Mouse (Mus musculus) heart, embryonic 13.5 days (tissue): ENCODE measurements around the gene Pter. TPM values are rescaled to one million over a fixed set of nuclear protein-coding genes. Genes with fewer than 3 reads are reported as not detected.

Experiments used
- ATAC-seq: fragments of 200-750 bp; cut with Nextera tagmentation; 2 replicates; pipeline ENCODE4 v1.8.0; 2017; ENCODE audit warnings: moderate TSS enrichment; ENCODE audit not compliant: insufficient number of reproducible peaks, low FRiP score, low TSS enrichment; ENCODE audit errors: extremely low read depth
- H3K27ac ChIP-seq: fragments of 300-500 bp; sonication (generic); replicated peaks from 2 replicates; pipeline ENCODE4 v1.5.1; 2015; ENCODE audit warnings: moderate library complexity, mild to moderate bottlenecking, inconsistent platforms
- H3K27me3 ChIP-seq: fragments of 300-500 bp; sonication (generic); replicated peaks from 2 replicates; pipeline ENCODE4 v1.6.1; 2015; ENCODE audit warnings: mild to moderate bottlenecking, inconsistent platforms
- H3K36me3 ChIP-seq: fragments of 300-500 bp; sonication (generic); 2 replicates; pipeline ENCODE4 v1.6.1; 2015; ENCODE audit warnings: mild to moderate bottlenecking, inconsistent platforms
- H3K4me1 ChIP-seq: fragments of 300-500 bp; sonication (generic); 2 replicates; pipeline ENCODE4 v1.6.1; 2015; ENCODE audit warnings: inconsistent platforms
- H3K4me2 ChIP-seq: fragments of 300-500 bp; sonication (generic); 2 replicates; pipeline ENCODE4 v1.6.1; 2015; ENCODE audit warnings: inconsistent platforms, mild to moderate bottlenecking, moderate library complexity
- H3K4me3 ChIP-seq: fragments of 300-500 bp; sonication (generic); 2 replicates; pipeline ENCODE4 v1.5.1; 2015; ENCODE audit warnings: moderate library complexity, mild to moderate bottlenecking, inconsistent platforms
- H3K9ac ChIP-seq: fragments of 300-500 bp; sonication (generic); 2 replicates; pipeline ENCODE4 v1.6.1; 2015; ENCODE audit warnings: inconsistent platforms, mild to moderate bottlenecking, moderate library complexity
- H3K9me3 ChIP-seq: fragments of 300-500 bp; sonication (generic); 2 replicates; pipeline ENCODE4 v1.6.1; 2016; ENCODE audit warnings: inconsistent platforms
- WGBS: fragments of 180-500 bp; shearing (Covaris S2); methylation state at CpG from one replicate; pipeline ENCODE4 v1.1.7; 2015; ENCODE audit warnings: mixed read lengths; 5-methylcytosine and 5-hydroxymethylcytosine counted together
- polyA plus RNA-seq: library from polyadenylated mRNA; unstranded; fragments of >200 nt; fragmentation: Nextera tagmentation; extraction: Ambion mirVana; gene quantifications from 2 replicates; pipeline ENCODE4 v1.2.1, GENCODE M21; 2015

Gene Pter
- polyA plus RNA-seq, 1 experiment from 2014 or later, result 25.0 TPM

GRCm38 (mm10) chr2:13009261-13009972, 85.6 kb downstream of the Pter start:
- Histone ChIP-seq H3K9ac (peak overlapping the region; percentile 80), H3K4me1 (peaks cover 27% of the 10 kb centered on the region), H3K27ac (peak overlapping the region; percentile 48), H3K27me3 (peaks cover 40% of the 10 kb centered on the region), H3K4me3 (peak overlapping the region; percentile 67), H3K9me3 (no peaks in the 10 kb centered on the region), H3K4me2 (peak overlapping the region; percentile 99), H3K36me3 (no peaks in the 10 kb centered on the region)
- 13% methylated on average over 18 of the region's 18 CpGs for WGBS
- no peak for ATAC-seq

GRCm38 (mm10) chr2:13010030-13010459, 86.2 kb downstream of the Pter start:
- Histone ChIP-seq H3K9ac (peak overlapping the region; percentile 80), H3K9me3 (no peaks in the 10 kb centered on the region), H3K4me3 (peak overlapping the region; percentile 67), H3K27me3 (peaks cover 40% of the 10 kb centered on the region), H3K36me3 (no peaks in the 10 kb centered on the region), H3K4me1 (peaks cover 27% of the 10 kb centered on the region), H3K4me2 (peak overlapping the region; percentile 99), H3K27ac (no peak overlapping the region; the same call in 1 of the 2 replicates)
- 3% methylated on average over 31 of the region's 31 CpGs for WGBS
- no peak for ATAC-seq

DNA sequence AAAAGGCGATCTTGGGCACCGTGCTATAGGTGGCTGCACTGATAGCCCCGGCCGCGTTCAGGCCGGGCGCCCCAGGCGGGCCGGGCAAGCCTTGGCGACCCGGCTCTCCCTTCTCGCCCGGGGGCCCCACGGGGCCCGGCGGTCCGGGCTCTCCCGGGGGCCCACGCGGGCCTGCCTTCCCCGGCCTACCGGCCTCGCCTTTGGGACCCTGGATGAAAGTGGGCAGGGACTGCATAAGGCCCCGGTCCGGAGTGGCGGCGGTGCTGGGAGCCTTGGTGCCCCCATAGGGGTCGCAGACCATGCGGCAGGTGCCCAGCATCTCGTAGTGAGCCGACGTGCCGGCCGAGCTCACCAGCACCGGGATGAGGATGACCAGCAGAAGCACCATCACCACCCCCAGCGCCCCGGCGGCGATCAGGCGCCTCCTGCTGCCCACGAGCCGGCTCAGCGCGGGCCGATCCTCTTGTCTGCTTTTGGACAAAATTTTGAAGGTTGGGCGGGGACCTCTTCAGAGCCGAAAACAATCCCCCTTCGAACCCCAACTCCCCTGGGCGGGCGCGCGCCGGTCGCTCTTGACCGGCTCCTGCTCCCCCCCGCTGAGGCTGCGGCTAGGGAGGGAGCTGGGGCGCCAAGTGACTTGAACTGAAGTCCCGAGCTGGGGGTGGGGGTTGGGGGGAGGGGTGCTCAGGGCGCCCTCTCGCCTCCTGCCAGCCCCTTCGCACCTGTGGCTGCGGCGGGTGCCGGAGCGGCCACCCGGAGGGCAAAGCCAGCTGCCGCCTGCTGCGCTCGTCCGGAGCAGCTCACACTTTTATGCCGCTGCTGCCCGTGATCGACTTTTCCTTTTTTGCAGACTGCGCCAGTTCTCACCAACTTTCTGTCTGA, 86.9 kb downstream of the Pter start:
- H3K4me3 ChIP-seq, result peak overlapping the region; percentile 67
- no peaks in the 10 kb centered on the region for H3K36me3 ChIP-seq
- H3K4me2 ChIP-seq, result peak overlapping the region; percentile 99
- ATAC-seq, result peak; percentile 42; the same call in 1 of the 2 replicates
- H3K9ac ChIP-seq, result peak overlapping the region; percentile 80
- no peak overlapping the region for H3K27ac ChIP-seq
- peaks cover 40% of the 10 kb centered on the region for H3K27me3 ChIP-seq
- H3K4me1 ChIP-seq, result peaks cover 27% of the 10 kb centered on the region
- under 1% methylated on average over 73 of the region's 75 CpGs for WGBS
- H3K9me3 ChIP-seq, result no peaks in the 10 kb centered on the region

GRCm38 (mm10) chr2:13011472-13011871, 87.6 kb downstream of the Pter start, which contains the start of gene C1ql3:
Gene C1ql3 (minus strand): TSS chr2:13011806.
- peak within 1 kb of the TSS; percentile 99 for H3K4me2 ChIP-seq
- 1% methylated on average over 19 of the region's 19 CpGs for WGBS
- peak within 1 kb of the TSS; percentile 67 for H3K4me3 ChIP-seq
- H3K9ac ChIP-seq, result peak within 1 kb of the TSS; percentile 80
- H3K27me3 ChIP-seq, result peaks cover 40% of the 10 kb centered on the region
- H3K4me1 ChIP-seq, result peaks cover 27% of the 10 kb centered on the region
- ATAC-seq, result no peak
- H3K9me3 ChIP-seq, result no peaks in the 10 kb centered on the region
- H3K27ac ChIP-seq, result no peak within 1 kb of the TSS
- H3K36me3 ChIP-seq, result no peaks in the 10 kb centered on the region

GRCm38 (mm10) chr2:13011973-13012372, 88.1 kb downstream of the Pter start:
- WGBS, result 48% methylated on average over 3 of the region's 3 CpGs
- Histone ChIP-seq H3K9ac (no peak overlapping the region), H3K27me3 (peaks cover 40% of the 10 kb centered on the region), H3K4me2 (peak overlapping the region; percentile 99), H3K4me3 (peak overlapping the region; percentile 67), H3K9me3 (no peaks in the 10 kb centered on the region), H3K27ac (no peak overlapping the region), H3K4me1 (peaks cover 27% of the 10 kb centered on the region), H3K36me3 (no peaks in the 10 kb centered on the region)
- ATAC-seq, result no peak

GRCm38 (mm10) chr2:13018382-13018781, 94.5 kb downstream of the Pter start:
- no peak for ATAC-seq
- Histone ChIP-seq H3K9me3 (no peaks in the 10 kb centered on the region), H3K27me3 (peaks cover 6% of the 10 kb centered on the region), H3K27ac (no peak overlapping the region), H3K4me1 (no peaks in the 10 kb centered on the region), H3K4me2 (no peak overlapping the region), H3K9ac (no peak overlapping the region), H3K4me3 (no peak overlapping the region), H3K36me3 (no peaks in the 10 kb centered on the region)
- 46% methylated on average over 5 of the region's 5 CpGs for WGBS

- Histone ChIP-seq H3K36me3 (no peaks in the 10 kb centered on the region), H3K27me3 (peaks cover 1% of the 10 kb centered on the region), H3K4me2 (no peak overlapping the region), H3K9me3 (no peaks in the 10 kb centered on the region), H3K4me3 (no peak overlapping the region), H3K27ac (no peak overlapping the region), H3K4me1 (no peaks in the 10 kb centered on the region), H3K9ac (no peak overlapping the region)
- 63% methylated on average over 1 of the region's 1 CpGs for WGBS
- ATAC-seq, result no peak
These were observed 95.0 kb downstream of the Pter start for GRCm38 (mm10) chr2:13018861-13019260.

DNA sequence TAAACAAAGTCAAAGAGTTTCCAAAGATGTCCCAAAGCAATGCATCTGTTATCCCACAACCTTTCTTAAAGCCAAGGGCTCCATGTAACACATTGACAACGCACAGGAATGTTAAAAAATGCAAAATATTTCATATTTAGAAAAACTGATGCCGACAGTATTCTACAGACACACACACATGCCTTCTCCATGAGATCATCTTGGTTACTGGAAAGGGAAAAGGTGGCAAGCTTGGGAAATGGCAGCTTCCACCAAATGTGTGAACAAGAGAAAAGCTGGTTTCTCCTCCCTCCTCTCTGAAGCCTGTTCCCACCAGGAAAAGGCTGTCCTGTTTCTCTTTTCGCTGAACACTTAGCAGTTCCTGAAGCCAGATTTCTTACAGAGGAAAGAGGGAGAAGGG, 114.9 kb downstream of the Pter start:
- Histone ChIP-seq H3K9ac (no peak overlapping the region), H3K4me2 (no peak overlapping the region), H3K4me3 (no peak overlapping the region), H3K9me3 (no peaks in the 10 kb centered on the region), H3K36me3 (no peaks in the 10 kb centered on the region), H3K27ac (no peak overlapping the region), H3K27me3 (no peaks in the 10 kb centered on the region), H3K4me1 (0 out of 2 replicates have a peak, but pooled peaks cover 4% of the 10 kb centered on the region)
- WGBS, result 55% methylated on average over 3 of the region's 3 CpGs
- ATAC-seq, result no peak

DNA sequence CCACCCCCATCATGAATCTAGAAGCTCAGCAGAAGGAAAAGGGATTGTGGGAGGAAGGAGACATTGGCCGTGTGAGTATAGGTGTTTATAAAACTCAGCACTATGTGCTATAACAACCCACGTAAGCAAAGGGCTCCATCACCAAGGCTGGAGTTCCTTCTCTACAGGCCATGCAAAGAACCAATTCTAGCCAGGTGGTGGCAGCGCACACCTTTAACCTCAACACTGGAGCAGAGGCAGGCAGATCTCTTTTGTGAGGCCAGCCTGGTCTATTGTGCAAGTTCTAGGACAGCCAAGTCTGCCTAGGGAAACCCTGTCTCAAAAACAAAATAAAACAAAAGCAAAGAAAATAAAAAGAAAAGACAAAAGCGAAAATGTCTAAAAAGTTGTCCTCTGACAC, 115.9 kb downstream of the Pter start:
- no peak overlapping the region for H3K4me3 ChIP-seq
- H3K27me3 ChIP-seq, result no peaks in the 10 kb centered on the region
- no peaks in the 10 kb centered on the region for H3K36me3 ChIP-seq
- no peak overlapping the region for H3K27ac ChIP-seq
- 83% methylated on average over 4 of the region's 4 CpGs for WGBS
- H3K4me2 ChIP-seq, result no peak overlapping the region
- no peaks in the 10 kb centered on the region for H3K9me3 ChIP-seq
- no peak overlapping the region for H3K9ac ChIP-seq
- ATAC-seq, result no peak
- 0 out of 2 replicates have a peak, but pooled peaks cover 4% of the 10 kb centered on the region for H3K4me1 ChIP-seq

- Histone ChIP-seq H3K36me3 (no peaks in the 10 kb centered on the region), H3K27ac (no peak overlapping the region), H3K4me2 (no peak overlapping the region), H3K9ac (no peak overlapping the region), H3K4me1 (no peaks in the 10 kb centered on the region), H3K27me3 (no peaks in the 10 kb centered on the region), H3K4me3 (no peak overlapping the region), H3K9me3 (no peaks in the 10 kb centered on the region)
- WGBS, result 71% methylated on average over 4 of the region's 4 CpGs
- ATAC-seq, result no peak
These were observed 120.7 kb downstream of the Pter start for GRCm38 (mm10) chr2:13044555-13044954.

- Histone ChIP-seq H3K4me1 (no peaks in the 10 kb centered on the region), H3K4me2 (no peak overlapping the region), H3K36me3 (no peaks in the 10 kb centered on the region), H3K4me3 (no peak overlapping the region), H3K27me3 (no peaks in the 10 kb centered on the region), H3K27ac (no peak overlapping the region), H3K9ac (no peak overlapping the region), H3K9me3 (no peaks in the 10 kb centered on the region)
- ATAC-seq, result no peak
- 78% methylated on average over 6 of the region's 6 CpGs for WGBS
These were observed 124.8 kb downstream of the Pter start for GRCm38 (mm10) chr2:13048649-13049048.
